Mouse (Mus musculus) frontal cortex, adult (tissue): ENCODE data around the gene Tmie.
A peak's percentile ranks its signal among the peaks of the same experiment; 100 is the strongest.

Source experiments
- ATAC-seq: cut with Nextera tagmentation; 2 replicates; pipeline ENCODE4 v1.9.2; 2017; ENCODE audit warnings: mild to moderate bottlenecking, moderate library complexity, mixed read lengths; ENCODE audit not compliant: low TSS enrichment

Gene Tmie

DNA sequence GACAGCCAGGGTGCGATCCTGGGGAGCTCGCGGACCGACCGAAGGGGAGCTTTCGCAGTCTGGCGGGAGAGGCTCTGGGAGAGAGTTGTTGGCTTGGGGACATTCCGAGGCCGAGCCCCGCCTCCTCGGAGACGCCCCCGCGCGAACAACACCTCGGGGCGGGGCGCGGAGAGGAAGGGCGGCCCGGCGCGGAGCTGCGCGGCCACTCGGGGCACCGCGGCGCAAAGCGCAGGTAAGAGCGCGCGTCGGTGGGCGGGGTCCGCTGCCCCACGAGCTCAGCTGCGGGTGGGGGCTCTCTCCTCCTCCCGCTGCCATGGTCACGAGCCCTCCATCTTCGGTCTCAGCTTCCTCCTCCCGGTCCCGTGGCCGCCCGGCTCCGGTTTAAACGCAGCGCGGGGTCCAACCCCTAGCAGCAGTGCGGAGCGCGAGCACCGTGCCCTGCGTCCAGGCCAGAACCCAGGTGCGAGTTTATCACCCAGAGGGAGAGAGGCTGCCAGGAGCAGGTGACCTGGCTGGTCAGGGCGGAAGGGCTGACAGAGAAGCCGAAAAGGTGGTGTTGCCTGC, at the start of gene Tmie:
Gene Tmie, minus strand, starts transcription at position 116 of the 564 bp plus-strand sequence.
- ATAC-seq, result 0 out of 2 replicates have a peak, but pooled peaks have one; percentile 29

- ATAC-seq, result peak; percentile 69; the same call in 1 of the 2 replicates
Measured at GRCm38 (mm10) chr9:110922759-110923158, 42.8 kb upstream of the Tmie start.

- ATAC-seq, result no peak
Measured at GRCm38 (mm10) chr9:110920665-110921419, 40.9 kb upstream of the Tmie start.

GRCm38 (mm10) chr9:110916786-110917185, 36.9 kb upstream of the Tmie start, which contains the start of gene Fam240a:
Fam240a (minus strand) TSS chr9:110916861.
- ATAC-seq, result no peak

GRCm38 (mm10) chr9:110915466-110915865, 35.6 kb upstream of the Tmie start:
- no peak for ATAC-seq

DNA sequence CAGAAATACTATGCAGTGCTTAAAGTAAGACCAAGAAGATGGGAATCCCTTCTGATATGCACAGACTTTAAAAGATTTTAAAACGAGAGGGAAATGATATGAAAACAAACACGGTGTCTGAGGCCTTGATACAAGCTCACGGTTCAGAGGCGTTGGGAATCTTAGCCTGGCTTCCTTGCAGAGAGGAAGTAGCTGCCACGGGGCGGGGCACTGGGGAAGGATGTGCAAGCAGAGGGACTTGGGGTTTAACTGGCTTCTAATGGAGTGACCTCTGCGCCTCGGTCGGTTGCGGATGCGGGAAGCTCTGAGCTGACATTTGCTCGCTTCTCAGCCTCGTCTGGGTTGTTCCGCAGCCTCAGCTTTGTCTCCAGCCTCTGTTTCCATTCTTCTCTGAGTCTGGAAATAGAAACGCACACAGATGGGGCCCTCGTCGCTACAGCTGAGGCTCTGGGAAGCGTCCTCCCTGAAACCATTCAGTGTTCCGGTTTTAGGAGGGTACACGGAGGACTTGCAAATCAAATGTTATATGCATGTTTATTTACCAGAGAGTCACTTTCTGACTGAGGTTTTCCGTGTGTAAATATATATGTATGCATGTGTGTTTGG, 34.8 kb upstream of the Tmie start:
- ATAC-seq, result peak; percentile 67; the same call in 1 of the 2 replicates

GRCm38 (mm10) chr9:110909371-110909967, 29.6 kb upstream of the Tmie start:
- ATAC-seq, result peak; percentile 47; the same call in 1 of the 2 replicates

DNA sequence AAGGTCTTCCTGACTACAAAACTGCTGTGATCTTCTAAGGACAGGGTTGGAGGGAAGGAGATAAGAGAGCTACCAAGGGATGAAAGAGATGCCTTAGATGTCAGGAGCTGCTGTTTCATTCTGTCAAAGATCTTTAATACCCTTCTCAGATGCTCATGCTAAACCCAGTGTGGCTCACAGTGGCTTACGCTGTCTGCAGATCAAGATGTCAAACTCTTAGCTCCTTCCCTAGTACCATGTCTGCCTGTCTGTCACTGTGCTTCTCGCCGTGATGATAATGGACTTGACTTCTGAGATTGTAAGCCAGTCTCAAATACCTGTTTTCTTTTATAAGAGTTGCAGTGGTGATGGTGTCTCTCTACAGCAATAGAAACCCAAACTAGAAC, 28.7 kb upstream of the Tmie start:
- no peak for ATAC-seq

GRCm38 (mm10) chr9:110907838-110908630, 28.1 kb upstream of the Tmie start:
- no peak for ATAC-seq

- no peak for ATAC-seq
Measured at GRCm38 (mm10) chr9:110907201-110907837, 27.4 kb upstream of the Tmie start.

GRCm38 (mm10) chr9:110902271-110902670, 22.4 kb upstream of the Tmie start:
- ATAC-seq, result no peak

- no peak for ATAC-seq
Measured at GRCm38 (mm10) chr9:110901204-110901603, 21.3 kb upstream of the Tmie start.

GRCm38 (mm10) chr9:110899451-110900008, 19.6 kb upstream of the Tmie start:
- no peak for ATAC-seq

GRCm38 (mm10) chr9:110896595-110896994, 16.7 kb upstream of the Tmie start:
- no peak for ATAC-seq

DNA sequence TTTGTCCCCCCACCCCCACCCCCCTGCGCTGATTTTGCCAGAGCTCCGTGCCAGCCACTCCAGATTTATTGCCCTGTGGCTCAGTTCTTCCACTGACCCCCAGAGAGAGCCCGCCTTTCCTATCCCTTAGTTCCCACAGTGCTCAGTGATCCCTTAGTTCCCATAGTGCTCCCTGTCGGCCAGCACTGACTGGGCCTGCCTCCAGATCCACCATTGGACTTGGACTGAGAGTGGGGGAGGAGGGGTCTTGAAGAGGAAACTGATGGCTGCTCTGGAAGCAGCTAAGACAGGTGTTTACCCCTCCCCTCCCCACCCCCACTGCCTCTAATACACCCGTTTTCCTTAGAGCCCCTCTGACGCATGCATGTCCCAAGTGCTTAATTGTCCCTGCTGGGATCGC, 16.1 kb upstream of the Tmie start:
- no peak for ATAC-seq

DNA sequence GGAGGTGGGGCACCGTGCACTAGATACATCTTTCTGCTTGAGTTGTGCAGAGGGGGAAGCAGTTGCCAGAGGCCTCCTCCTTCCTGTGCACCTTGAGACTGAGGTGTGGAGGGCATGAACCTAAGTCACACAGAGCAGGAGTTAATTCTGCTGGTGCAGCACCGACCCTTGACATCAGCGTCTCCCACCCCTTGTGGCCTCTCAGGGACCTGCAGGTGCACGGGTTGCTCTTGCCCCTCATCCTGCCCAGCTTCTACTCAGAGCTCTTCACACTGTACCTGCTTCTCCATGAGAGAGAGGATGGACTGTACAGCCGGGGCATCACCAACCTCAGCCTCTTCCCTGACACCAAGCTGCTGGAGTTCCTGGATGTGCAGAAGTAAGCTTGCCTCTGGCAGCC, 15.6 kb upstream of the Tmie start:
- no peak for ATAC-seq

- ATAC-seq, result no peak
Measured at GRCm38 (mm10) chr9:110893429-110893828, 13.5 kb upstream of the Tmie start.

DNA sequence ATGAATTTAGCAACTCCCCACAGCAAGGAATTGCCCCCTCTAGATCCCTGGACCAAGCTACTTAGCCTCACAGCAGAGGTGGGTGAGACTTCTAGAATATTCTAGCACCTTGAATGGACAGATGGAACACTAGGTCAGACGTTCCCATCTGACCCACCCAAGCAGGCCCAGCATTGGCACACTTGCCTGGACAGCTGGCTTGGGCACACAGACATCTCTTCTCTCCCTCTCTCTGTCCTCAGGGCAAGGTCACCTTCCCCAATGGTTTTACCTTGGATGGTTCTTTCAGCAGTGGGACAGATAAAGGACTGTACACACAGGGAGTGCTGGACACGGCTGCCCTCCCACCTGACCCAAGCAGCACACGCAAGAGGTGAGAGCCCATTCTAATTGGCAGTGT, 12.6 kb upstream of the Tmie start:
- ATAC-seq, result no peak

DNA sequence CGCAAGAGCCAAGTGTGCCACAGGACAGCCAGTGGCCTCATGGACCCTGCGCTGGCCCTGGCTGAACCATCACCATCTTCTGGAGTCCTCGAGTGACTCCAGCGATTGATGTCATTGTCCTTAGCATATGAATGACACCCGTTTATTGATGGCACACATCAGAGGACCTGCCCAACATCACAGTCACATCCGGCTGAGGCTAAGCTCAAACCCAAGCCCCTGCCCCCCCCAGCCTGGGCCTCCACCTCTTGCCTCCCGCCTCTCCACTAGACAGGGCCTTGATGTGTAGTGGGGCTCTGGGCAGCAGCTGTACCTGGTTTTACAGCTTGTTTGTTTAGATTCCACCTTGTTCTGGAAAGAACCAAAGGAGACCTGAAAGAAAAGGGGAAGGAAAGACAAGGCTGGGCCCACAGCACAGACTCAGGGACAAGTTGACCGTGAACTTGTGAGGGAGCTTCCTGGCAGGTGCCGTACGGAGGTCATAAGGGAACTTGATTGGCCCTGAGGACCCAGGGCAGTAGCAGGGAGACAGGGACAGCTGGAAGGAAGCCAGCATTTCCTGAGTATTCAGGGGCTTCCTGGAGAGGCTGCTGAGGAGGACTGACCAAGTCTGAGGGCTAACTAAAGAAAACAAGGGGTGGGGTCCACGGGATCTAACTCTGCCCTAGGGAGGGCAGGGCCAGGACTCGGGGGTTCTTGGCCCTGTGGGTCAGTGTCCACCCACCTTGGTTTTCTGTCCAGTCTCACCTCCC, 11.3 kb upstream of the Tmie start:
- ATAC-seq, result no peak
